Mouse (Mus musculus): Measurements from ENCODE around the gene Slc6a20b.

DNA sequence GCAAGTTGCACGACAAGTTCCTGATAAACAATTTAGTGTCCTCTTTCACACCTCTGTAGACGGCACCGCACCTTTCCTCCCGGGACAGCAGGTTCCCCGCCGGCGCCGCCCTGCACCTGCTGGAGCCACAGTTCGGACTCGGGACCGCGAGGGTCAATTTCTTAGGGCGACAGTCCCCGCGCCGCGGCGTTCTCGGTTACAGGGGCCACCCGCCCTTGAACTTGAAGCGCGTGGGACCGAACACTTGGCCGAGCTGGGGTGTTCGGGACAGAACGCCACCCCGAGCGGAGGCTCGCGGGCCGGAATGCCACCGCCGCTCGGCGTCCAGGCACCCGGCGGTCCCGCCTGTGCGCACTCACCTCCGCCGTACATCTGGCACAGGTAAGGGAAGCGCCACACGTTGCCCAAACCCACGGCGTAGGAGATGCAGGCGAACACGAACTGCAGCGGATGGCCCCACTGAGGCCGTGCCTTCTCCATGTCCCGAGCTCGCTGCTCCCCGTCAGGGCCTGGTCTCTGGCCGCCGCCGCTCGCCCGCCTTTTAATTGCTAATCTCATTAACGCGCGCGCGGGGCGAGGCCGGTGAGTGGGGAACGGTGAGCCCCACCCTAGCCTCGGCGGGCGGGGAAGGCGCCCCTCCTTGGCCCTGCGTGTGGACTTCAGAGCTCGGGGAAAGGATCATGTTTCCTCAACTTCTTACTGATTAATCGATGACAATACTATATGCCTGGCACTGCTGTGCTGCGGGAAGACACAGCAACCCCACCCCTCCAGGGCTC, 46.2 kb upstream of the Slc6a20b start, which contains the start of the genes Ccr9 and Slc6a20a:
- TF ChIP-seq CTCF (IDR thresholded peaks at IDR 0.05) (no peak), POLR2A (IDR thresholded peaks at IDR 0.05; ENCODE audit: insufficient read depth, low read depth, low read length) (no peak), EP300 (IDR thresholded peaks at IDR 0.05; ENCODE audit: insufficient read depth, low read depth, low read length) (no peak)
